Mouse (Mus musculus): ENCODE measurements around the gene Slc25a11. TPM values are rescaled to one million over a fixed set of nuclear protein-coding genes. Genes with fewer than 3 reads are reported as not detected.

The Slc25a11 gene
- polyA plus RNA-seq, 1 experiment, result 162 TPM

GRCm38 (mm10) chr11:70643051-70643450, 4.2 kb downstream of the Slc25a11 start:
- Histone ChIP-seq H3K36me3 (ENCODE audit: control insufficient read depth, insufficient read depth, low read length) (no peaks in the 10 kb centered on the region), H3K4me1 (replicated peaks; ENCODE audit: control insufficient read depth, insufficient read depth, low read length) (peaks cover 15% of the 10 kb centered on the region), H3K27ac (ENCODE audit: control insufficient read depth, insufficient read depth, low read length) (no peak overlapping the region), H3K27me3 (ENCODE audit: control insufficient read depth, insufficient read depth, low read length) (no peaks in the 10 kb centered on the region), H3K4me3 (ENCODE audit: control insufficient read depth, insufficient read depth, low read length) (no peak overlapping the region)
- TF ChIP-seq CTCF (IDR thresholded peaks at IDR 0.05; ENCODE audit: borderline replicate concordance, control insufficient read depth, extremely low read depth, insufficient read depth, low read length, poor library complexity) (no peak), POLR2A (IDR thresholded peaks at IDR 0.05; ENCODE audit: control insufficient read depth, extremely low read depth, insufficient read depth, low read length, poor library complexity) (no peak)
- WGBS, result 99% methylated on average over 6 of the region's 6 CpGs
- DNase-seq, result no peak

GRCm38 (mm10) chr11:70641241-70641640, 6.0 kb downstream of the Slc25a11 start:
- Histone ChIP-seq H3K4me1 (replicated peaks; ENCODE audit: control insufficient read depth, insufficient read depth, low read length) (peaks cover 12% of the 10 kb centered on the region), H3K27me3 (ENCODE audit: control insufficient read depth, insufficient read depth, low read length) (no peaks in the 10 kb centered on the region), H3K27ac (ENCODE audit: control insufficient read depth, insufficient read depth, low read length) (no peak overlapping the region), H3K36me3 (ENCODE audit: control insufficient read depth, insufficient read depth, low read length) (no peaks in the 10 kb centered on the region), H3K4me3 (ENCODE audit: control insufficient read depth, insufficient read depth, low read length) (no peak overlapping the region)
- TF ChIP-seq POLR2A (IDR thresholded peaks at IDR 0.05; ENCODE audit: control insufficient read depth, extremely low read depth, insufficient read depth, low read length, poor library complexity) (no peak), CTCF (IDR thresholded peaks at IDR 0.05; ENCODE audit: borderline replicate concordance, control insufficient read depth, extremely low read depth, insufficient read depth, low read length, poor library complexity) (no peak)
- DNase-seq, result no peak
- WGBS, result 89% methylated on average over 7 of the region's 7 CpGs

- TF ChIP-seq CTCF (IDR thresholded peaks at IDR 0.05; ENCODE audit: borderline replicate concordance, control insufficient read depth, extremely low read depth, insufficient read depth, low read length, poor library complexity) (no peak), POLR2A (IDR thresholded peaks at IDR 0.05; ENCODE audit: control insufficient read depth, extremely low read depth, insufficient read depth, low read length, poor library complexity) (no peak)
- Histone ChIP-seq H3K36me3 (ENCODE audit: control insufficient read depth, insufficient read depth, low read length) (no peaks in the 10 kb centered on the region), H3K27ac (ENCODE audit: control insufficient read depth, insufficient read depth, low read length) (no peak overlapping the region), H3K4me1 (replicated peaks; ENCODE audit: control insufficient read depth, insufficient read depth, low read length) (no peaks in the 10 kb centered on the region), H3K27me3 (ENCODE audit: control insufficient read depth, insufficient read depth, low read length) (no peaks in the 10 kb centered on the region), H3K4me3 (ENCODE audit: control insufficient read depth, insufficient read depth, low read length) (no peak overlapping the region)
- 95% methylated on average over 8 of the region's 8 CpGs for WGBS
- DNase-seq, result no peak
These were observed 7.3 kb downstream of the Slc25a11 start for GRCm38 (mm10) chr11:70639976-70640375.

- 10% methylated on average over 5 of the region's 5 CpGs for WGBS
- TF ChIP-seq POLR2A (IDR thresholded peaks at IDR 0.05; ENCODE audit: control insufficient read depth, extremely low read depth, insufficient read depth, low read length, poor library complexity) (no peak), CTCF (IDR thresholded peaks at IDR 0.05; ENCODE audit: borderline replicate concordance, control insufficient read depth, extremely low read depth, insufficient read depth, low read length, poor library complexity) (no peak)
- no peaks in the 10 kb centered on the region for H3K4me1 ChIP-seq (replicated peaks; ENCODE audit: control insufficient read depth, insufficient read depth, low read length)
- H3K27me3 ChIP-seq (ENCODE audit: control insufficient read depth, insufficient read depth, low read length), result no peaks in the 10 kb centered on the region
- H3K36me3 ChIP-seq (ENCODE audit: control insufficient read depth, insufficient read depth, low read length), result no peaks in the 10 kb centered on the region
- no peak within 1 kb of the TSS for H3K27ac ChIP-seq (ENCODE audit: control insufficient read depth, insufficient read depth, low read length)
- H3K4me3 ChIP-seq (ENCODE audit: control insufficient read depth, insufficient read depth, low read length), result no peak within 1 kb of the TSS
- no peak for DNase-seq
These were observed 8.5 kb downstream of the Slc25a11 start, which contains the start of gene Gp1ba for GRCm38 (mm10) chr11:70638714-70639278. Gene Gp1ba, plus strand, starts transcription at chr11:70639122.

GRCm38 (mm10) chr11:70638293-70638692, 9.0 kb downstream of the Slc25a11 start:
- H3K27me3 ChIP-seq (ENCODE audit: control insufficient read depth, insufficient read depth, low read length), result no peaks in the 10 kb centered on the region
- no peak overlapping the region for H3K4me3 ChIP-seq (ENCODE audit: control insufficient read depth, insufficient read depth, low read length)
- no peaks in the 10 kb centered on the region for H3K36me3 ChIP-seq (ENCODE audit: control insufficient read depth, insufficient read depth, low read length)
- 90% methylated on average over 1 of the region's 1 CpGs for WGBS
- H3K27ac ChIP-seq (ENCODE audit: control insufficient read depth, insufficient read depth, low read length), result no peak overlapping the region
- TF ChIP-seq CTCF (IDR thresholded peaks at IDR 0.05; ENCODE audit: borderline replicate concordance, control insufficient read depth, extremely low read depth, insufficient read depth, low read length, poor library complexity), result no peak
- TF ChIP-seq POLR2A (IDR thresholded peaks at IDR 0.05; ENCODE audit: control insufficient read depth, extremely low read depth, insufficient read depth, low read length, poor library complexity), result no peak
- H3K4me1 ChIP-seq (replicated peaks; ENCODE audit: control insufficient read depth, insufficient read depth, low read length), result no peaks in the 10 kb centered on the region
- no peak for DNase-seq

GRCm38 (mm10) chr11:70637764-70638163, 9.5 kb downstream of the Slc25a11 start:
- TF ChIP-seq POLR2A (IDR thresholded peaks at IDR 0.05; ENCODE audit: control insufficient read depth, extremely low read depth, insufficient read depth, low read length, poor library complexity), result no peak
- no peak for TF ChIP-seq CTCF (IDR thresholded peaks at IDR 0.05; ENCODE audit: borderline replicate concordance, control insufficient read depth, extremely low read depth, insufficient read depth, low read length, poor library complexity)
- no peak for DNase-seq
- Histone ChIP-seq H3K4me3 (ENCODE audit: control insufficient read depth, insufficient read depth, low read length) (no peak overlapping the region), H3K4me1 (replicated peaks; ENCODE audit: control insufficient read depth, insufficient read depth, low read length) (no peaks in the 10 kb centered on the region), H3K36me3 (ENCODE audit: control insufficient read depth, insufficient read depth, low read length) (no peaks in the 10 kb centered on the region), H3K27ac (ENCODE audit: control insufficient read depth, insufficient read depth, low read length) (no peak overlapping the region), H3K27me3 (ENCODE audit: control insufficient read depth, insufficient read depth, low read length) (no peaks in the 10 kb centered on the region)
- 100% methylated on average over 1 of the region's 1 CpGs for WGBS

- no peak for DNase-seq
- H3K27me3 ChIP-seq (ENCODE audit: control insufficient read depth, insufficient read depth, low read length), result no peaks in the 10 kb centered on the region
- H3K4me3 ChIP-seq (ENCODE audit: control insufficient read depth, insufficient read depth, low read length), result no peak overlapping the region
- no peak for TF ChIP-seq POLR2A (IDR thresholded peaks at IDR 0.05; ENCODE audit: control insufficient read depth, extremely low read depth, insufficient read depth, low read length, poor library complexity)
- TF ChIP-seq CTCF (IDR thresholded peaks at IDR 0.05; ENCODE audit: borderline replicate concordance, control insufficient read depth, extremely low read depth, insufficient read depth, low read length, poor library complexity), result no peak
- 91% methylated on average over 4 of the region's 4 CpGs for WGBS
- H3K4me1 ChIP-seq (replicated peaks; ENCODE audit: control insufficient read depth, insufficient read depth, low read length), result no peaks in the 10 kb centered on the region
- no peaks in the 10 kb centered on the region for H3K36me3 ChIP-seq (ENCODE audit: control insufficient read depth, insufficient read depth, low read length)
- H3K27ac ChIP-seq (ENCODE audit: control insufficient read depth, insufficient read depth, low read length), result no peak overlapping the region
These were observed 11.7 kb downstream of the Slc25a11 start for GRCm38 (mm10) chr11:70635601-70636000.

All from thymus, adult 2 months (tissue).